ENCODE assay signal across 11 mouse cellular contexts in the genomic region with DNA sequence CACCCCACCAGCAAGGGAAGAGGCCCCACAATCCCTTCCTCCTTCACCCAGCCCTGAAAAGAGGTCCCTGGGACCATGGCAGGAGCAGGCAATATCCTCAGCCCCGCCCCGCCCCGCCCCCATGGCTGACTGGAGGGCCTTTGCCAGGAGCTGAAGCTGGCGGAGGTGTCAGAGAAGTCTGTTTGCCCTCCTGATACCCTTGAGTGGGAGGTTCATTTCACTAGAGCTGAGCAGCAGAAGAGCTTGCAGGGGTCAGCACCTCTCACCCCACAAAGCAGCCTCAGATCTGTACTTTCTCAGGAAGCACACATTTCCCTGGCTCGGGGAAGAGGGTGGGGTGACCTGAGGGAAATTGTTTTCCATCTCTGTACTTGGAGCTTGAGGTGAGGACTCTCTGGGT. TPM values are rescaled to one million over a fixed set of nuclear protein-coding genes. Genes with fewer than 3 reads are reported as not detected.
DNase-seq lines count a peak whose midpoint lies in the region; ATAC-seq and TF ChIP-seq lines count a peak whose summit lies in the region.
"Had no signal": no experiment of that assay in that cellular context is flagged by ENCODE, and none has a peak within 500 bp of the region (broad histone marks: within the 10 kb centered on the region; RNA-seq: fewer than 3 reads in every experiment).

No protein-coding gene starts in this region.

- no peak overlapping the region for H3K4me3 ChIP-seq in midbrain, embryonic 13.5 days (replicated peaks)
- H3K4me3 ChIP-seq in midbrain, postnatal 0 days (ENCODE audit: low read depth, low read length) = no peak overlapping the region
- no peak overlapping the region for H3K4me3 ChIP-seq in stomach, embryonic 14.5 days (ENCODE audit: low read depth, low read length)
- H3K4me3 ChIP-seq in forebrain, postnatal 0 days (ENCODE audit: low read depth, low read length) = no peak overlapping the region
- H3K4me3 ChIP-seq: erythroblast, embryonic 14.5 days; liver, embryonic 15.5 days had no signal

- no peak for TF ChIP-seq CTCF in midbrain, postnatal 0 days (IDR thresholded peaks at IDR 0.05)
- TF ChIP-seq CTCF in forebrain, postnatal 0 days (IDR thresholded peaks at IDR 0.05; ENCODE audit: low read depth) = no peak

- H3K27me3 ChIP-seq in midbrain, embryonic 13.5 days = no peaks in the 10 kb centered on the region
- H3K27me3 ChIP-seq in midbrain, postnatal 0 days (ENCODE audit: insufficient read depth, low read length) = no peaks in the 10 kb centered on the region
- H3K27me3 ChIP-seq in stomach, embryonic 14.5 days (ENCODE audit: control insufficient read depth, insufficient read depth, low read length) = no peaks in the 10 kb centered on the region
- H3K27me3 ChIP-seq in forebrain, postnatal 0 days (ENCODE audit: insufficient read depth, low read length) = no peaks in the 10 kb centered on the region
- H3K27me3 ChIP-seq: CH12.LX; liver, embryonic 15.5 days had no signal

- no peak overlapping the region for H3K4me2 ChIP-seq in midbrain, embryonic 13.5 days (replicated peaks)
- H3K4me2 ChIP-seq in midbrain, postnatal 0 days (ENCODE audit: low read depth, low read length, poor library complexity, severe bottlenecking) = no peak overlapping the region
- no peak overlapping the region for H3K4me2 ChIP-seq in stomach, embryonic 14.5 days (replicated peaks; ENCODE audit: low read depth, low read length)
- H3K4me2 ChIP-seq in forebrain, postnatal 0 days (ENCODE audit: low read depth) = no peak overlapping the region
- H3K4me2 ChIP-seq: liver, embryonic 15.5 days had no signal

- peak; percentile 7 for DNase-seq in embryo, embryonic 10.5 days (ENCODE audit: low spot score)
- DNase-seq in embryo, embryonic 10 days (ENCODE audit: low spot score) = no peak
- no peak for DNase-seq in midbrain, postnatal 0 days (ENCODE audit: low spot score)
- DNase-seq in heart, postnatal 14 days = peak; percentile 52 to 53
- no peak for DNase-seq in layer of hippocampus, adult 18-20 months (ENCODE audit: low spot score in 2 of 2)
- no peak for DNase-seq in forebrain, postnatal 0 days

- intact Hi-C loops in heart, postnatal 14 days (cut with DNase I) = loop anchor here (1.0 to 5.0 kb wide), 3 partner anchors 46 to 166 kb away; no protein-coding TSS in a partner anchor

- H3K9ac ChIP-seq in midbrain, embryonic 13.5 days (replicated peaks) = peak overlapping the region; percentile 19; the same call in 1 of the 2 replicates
- no peak overlapping the region for H3K9ac ChIP-seq in midbrain, postnatal 0 days (replicated peaks; ENCODE audit: low read length, poor library complexity, severe bottlenecking)
- no peak overlapping the region for H3K9ac ChIP-seq in stomach, embryonic 14.5 days (replicated peaks; ENCODE audit: low read depth, low read length)
- no peak overlapping the region for H3K9ac ChIP-seq in forebrain, postnatal 0 days
- H3K9ac ChIP-seq: liver, embryonic 15.5 days had no signal

- H3K9me3 ChIP-seq in midbrain, embryonic 13.5 days = no peaks in the 10 kb centered on the region
- no peaks in the 10 kb centered on the region for H3K9me3 ChIP-seq in midbrain, postnatal 0 days (ENCODE audit: low read length)
- no peaks in the 10 kb centered on the region for H3K9me3 ChIP-seq in stomach, embryonic 14.5 days (ENCODE audit: control insufficient read depth, low read depth, low read length)
- H3K9me3 ChIP-seq in forebrain, postnatal 0 days (ENCODE audit: low read length) = no peaks in the 10 kb centered on the region
- H3K9me3 ChIP-seq: liver, embryonic 15.5 days had no signal

- ATAC-seq in midbrain, embryonic 13.5 days = no peak
- no peak for ATAC-seq in midbrain, postnatal 0 days (ENCODE audit: low FRiP score)
- ATAC-seq in stomach, embryonic 14.5 days (ENCODE audit: insufficient number of reproducible peaks, insufficient read depth, low FRiP score, low read depth) = no peak
- no peak for ATAC-seq in forebrain, postnatal 0 days

- WGBS in midbrain, embryonic 13.5 days = 65% methylated on average over 5 of the region's 5 CpGs
- 84% methylated on average over 5 of the region's 5 CpGs for WGBS in midbrain, postnatal 0 days
- WGBS in stomach, embryonic 14.5 days = 49% methylated on average over 5 of the region's 5 CpGs
- 76% methylated on average over 5 of the region's 5 CpGs for WGBS in forebrain, postnatal 0 days

- H3K4me1 ChIP-seq in midbrain, embryonic 13.5 days (replicated peaks) = no peaks in the 10 kb centered on the region
- no peaks in the 10 kb centered on the region for H3K4me1 ChIP-seq in midbrain, postnatal 0 days (ENCODE audit: insufficient read depth, low read length)
- H3K4me1 ChIP-seq in stomach, embryonic 14.5 days (ENCODE audit: control insufficient read depth, insufficient read depth, low read length) = peaks cover 59% of the 10 kb centered on the region
- H3K4me1 ChIP-seq in forebrain, postnatal 0 days (ENCODE audit: insufficient read depth) = no peaks in the 10 kb centered on the region

- H3K36me3 ChIP-seq in midbrain, embryonic 13.5 days = peaks cover 95% of the 10 kb centered on the region
- H3K36me3 ChIP-seq in midbrain, postnatal 0 days (ENCODE audit: insufficient read depth, low read length) = peaks cover 85% of the 10 kb centered on the region
- H3K36me3 ChIP-seq in stomach, embryonic 14.5 days (ENCODE audit: control insufficient read depth, insufficient read depth, low read length) = peaks cover 2% of the 10 kb centered on the region; the same call in 1 of the 2 replicates
- H3K36me3 ChIP-seq in forebrain, postnatal 0 days (ENCODE audit: insufficient read depth) = peaks cover 83% of the 10 kb centered on the region

- H3K27ac ChIP-seq in midbrain, embryonic 13.5 days = no peak overlapping the region
- no peak overlapping the region for H3K27ac ChIP-seq in midbrain, postnatal 0 days (ENCODE audit: low read depth, low read length)
- peak overlapping the region; percentile 66; the same call in 1 of the 2 replicates for H3K27ac ChIP-seq in stomach, embryonic 14.5 days (ENCODE audit: low read length)
- H3K27ac ChIP-seq in forebrain, postnatal 0 days (ENCODE audit: low read depth, low read length) = no peak overlapping the region
- H3K27ac ChIP-seq: liver, embryonic 15.5 days had no signal

RNA-seq across cellular contexts. Expression of a gene that starts 11.1 kb away (rescaled TPM):
- polyA plus RNA-seq in midbrain, embryonic 13.5 days (2015; fragmentation: Nextera tagmentation; extraction: Ambion mirVana) = 9.7 and 9.9 TPM in 2 replicates
- 20.9 and 22.2 TPM in 2 replicates for total RNA-seq in midbrain, postnatal 0 days (2014; rRNA removed)
- 16.0 and 16.6 TPM in 2 replicates for polyA plus RNA-seq in midbrain, postnatal 0 days (2015; fragmentation: Nextera tagmentation; extraction: Ambion mirVana)
- total RNA-seq in heart, postnatal 14 days (2021) = 10 to 100 TPM in 1 of 2 experiments, 1 to 10 TPM in 1; 7.2 to 10.1 TPM
- polyA plus RNA-seq in stomach, embryonic 14.5 days (2014; fragmentation: Nextera tagmentation; extraction: Ambion mirVana) = 11.2 and 14.2 TPM in 2 replicates
- 1 to 10 TPM; 6.9 to 8.6 TPM for total RNA-seq in layer of hippocampus, adult 18-20 months (2021)
- total RNA-seq in forebrain, postnatal 0 days (2014; rRNA removed) = 11.3 and 14.9 TPM in 2 replicates
- polyA plus RNA-seq in forebrain, postnatal 0 days (2015; fragmentation: Nextera tagmentation; extraction: Ambion mirVana) = 11.6 and 12.6 TPM in 2 replicates

RNA-seq across cellular contexts. Expression of a gene that starts 19.5 kb away (rescaled TPM):
- polyA plus RNA-seq in midbrain, embryonic 13.5 days (2015; fragmentation: Nextera tagmentation; extraction: Ambion mirVana) = 0.24 TPM in 1 of 2 replicates, not detected in the other
- total RNA-seq in midbrain, postnatal 0 days (2014; rRNA removed) = 0.27 TPM in 1 of 2 replicates, not detected in the other
- not detected in 2 replicates for polyA plus RNA-seq in midbrain, postnatal 0 days (2015; fragmentation: Nextera tagmentation; extraction: Ambion mirVana)
- total RNA-seq in heart, postnatal 14 days (2021) = under 1 TPM; 0.32 to 0.41 TPM
- not detected in 2 replicates for polyA plus RNA-seq in stomach, embryonic 14.5 days (2014; fragmentation: Nextera tagmentation; extraction: Ambion mirVana)
- total RNA-seq in layer of hippocampus, adult 18-20 months (2021) = 1 to 10 TPM in 1 of 2 experiments, under 1 TPM in 1; 0.66 to 1.5 TPM
- 0.23 and 0.71 TPM in 2 replicates for total RNA-seq in forebrain, postnatal 0 days (2014; rRNA removed)
- polyA plus RNA-seq in forebrain, postnatal 0 days (2015; fragmentation: Nextera tagmentation; extraction: Ambion mirVana) = not detected in 2 replicates

RNA-seq across cellular contexts. Expression of a gene that starts 23.6 kb away (rescaled TPM):
- 47.1 and 52.8 TPM in 2 replicates for polyA plus RNA-seq in midbrain, embryonic 13.5 days (2015; fragmentation: Nextera tagmentation; extraction: Ambion mirVana)
- 41.8 and 48.7 TPM in 2 replicates for total RNA-seq in midbrain, postnatal 0 days (2014; rRNA removed)
- polyA plus RNA-seq in midbrain, postnatal 0 days (2015; fragmentation: Nextera tagmentation; extraction: Ambion mirVana) = 31.5 and 34.1 TPM in 2 replicates
- 10 to 100 TPM; 16.8 to 21.4 TPM for total RNA-seq in heart, postnatal 14 days (2021)
- 37.9 and 41.3 TPM in 2 replicates for polyA plus RNA-seq in stomach, embryonic 14.5 days (2014; fragmentation: Nextera tagmentation; extraction: Ambion mirVana)
- total RNA-seq in layer of hippocampus, adult 18-20 months (2021) = 10 to 100 TPM; 24.5 to 25.7 TPM
- 39.3 and 40.7 TPM in 2 replicates for total RNA-seq in forebrain, postnatal 0 days (2014; rRNA removed)
- polyA plus RNA-seq in forebrain, postnatal 0 days (2015; fragmentation: Nextera tagmentation; extraction: Ambion mirVana) = 39.8 and 40.2 TPM in 2 replicates

RNA-seq across cellular contexts. Expression of a gene that starts 28.4 kb away (rescaled TPM):
- 85.9 and 90.9 TPM in 2 replicates for polyA plus RNA-seq in midbrain, embryonic 13.5 days (2015; fragmentation: Nextera tagmentation; extraction: Ambion mirVana)
- total RNA-seq in midbrain, postnatal 0 days (2014; rRNA removed) = 60.7 and 61.3 TPM in 2 replicates
- 64.1 and 67.8 TPM in 2 replicates for polyA plus RNA-seq in midbrain, postnatal 0 days (2015; fragmentation: Nextera tagmentation; extraction: Ambion mirVana)
- total RNA-seq in heart, postnatal 14 days (2021) = 10 to 100 TPM; 17.4 to 17.6 TPM
- 36.7 and 46.0 TPM in 2 replicates for polyA plus RNA-seq in stomach, embryonic 14.5 days (2014; fragmentation: Nextera tagmentation; extraction: Ambion mirVana)
- total RNA-seq in layer of hippocampus, adult 18-20 months (2021) = 10 to 100 TPM; 41.6 to 44.3 TPM
- total RNA-seq in forebrain, postnatal 0 days (2014; rRNA removed) = 68.0 and 76.5 TPM in 2 replicates
- polyA plus RNA-seq in forebrain, postnatal 0 days (2015; fragmentation: Nextera tagmentation; extraction: Ambion mirVana) = 78.0 and 82.4 TPM in 2 replicates

RNA-seq across cellular contexts. Expression of a gene that starts 36.5 kb away (rescaled TPM):
- polyA plus RNA-seq in midbrain, embryonic 13.5 days (2015; fragmentation: Nextera tagmentation; extraction: Ambion mirVana) = 27.9 and 30.8 TPM in 2 replicates
- total RNA-seq in midbrain, postnatal 0 days (2014; rRNA removed) = 5.3 and 6.9 TPM in 2 replicates
- 8.9 and 10.3 TPM in 2 replicates for polyA plus RNA-seq in midbrain, postnatal 0 days (2015; fragmentation: Nextera tagmentation; extraction: Ambion mirVana)
- total RNA-seq in heart, postnatal 14 days (2021) = 1 to 10 TPM; 2.0 to 2.2 TPM
- 29.7 and 36.4 TPM in 2 replicates for polyA plus RNA-seq in stomach, embryonic 14.5 days (2014; fragmentation: Nextera tagmentation; extraction: Ambion mirVana)
- total RNA-seq in layer of hippocampus, adult 18-20 months (2021) = 1 to 10 TPM; 3.4 to 5.4 TPM
- total RNA-seq in forebrain, postnatal 0 days (2014; rRNA removed) = 9.5 and 13.8 TPM in 2 replicates
- 19.2 and 25.7 TPM in 2 replicates for polyA plus RNA-seq in forebrain, postnatal 0 days (2015; fragmentation: Nextera tagmentation; extraction: Ambion mirVana)

Comparison
In these comparisons a context has a peak if more than half of its experiments do, and no peak if none do; other contexts are left out.
1. DNase-seq: peak in embryo, embryonic 10.5 days (single experiment) and heart, postnatal 14 days (2 of 2); none in embryo, embryonic 10 days (single experiment), midbrain, postnatal 0 days (single experiment), layer of hippocampus, adult 18-20 months (0 of 2) and forebrain, postnatal 0 days (single experiment).